Mouse (Mus musculus) mesoderm, embryonic 11.5 days (tissue): ENCODE results near the gene Rabl2.

ENCODE experiments used
- DNase-seq: peaks from one replicate; pipeline ENCODE4 v3.0.0-alpha.2; 2012; ENCODE audit warnings: low read depth, low spot score

Rabl2 gene

GRCm38 (mm10) chr15:89591723-89592455 is at the start of gene Rabl2:
Gene Rabl2 (minus strand): TSS chr15:89591923.
- DNase-seq, result peak; percentile 95

- DNase-seq, result peak; percentile 89
Observed at GRCm38 (mm10) chr15:89623626-89623959, 31.9 kb upstream of the Rabl2 start.

GRCm38 (mm10) chr15:89622959-89623625 is 31.4 kb upstream of the Rabl2 start:
- no peak for DNase-seq

GRCm38 (mm10) chr15:89622312-89622958 is 30.7 kb upstream of the Rabl2 start:
- DNase-seq, result peak; percentile 73

- no peak for DNase-seq
Observed at GRCm38 (mm10) chr15:89607888-89608287, 16.2 kb upstream of the Rabl2 start.

GRCm38 (mm10) chr15:89607480-89607879 is 15.8 kb upstream of the Rabl2 start:
- no peak for DNase-seq

GRCm38 (mm10) chr15:89605822-89606570 is 14.3 kb upstream of the Rabl2 start:
- no peak for DNase-seq

GRCm38 (mm10) chr15:89592548-89592947 is 825 bp upstream of the Rabl2 start:
- DNase-seq, result no peak

- no peak for DNase-seq
Observed at GRCm38 (mm10) chr15:89591317-89591716, 406 bp downstream of the Rabl2 start.

- no peak for DNase-seq
Observed at GRCm38 (mm10) chr15:89589146-89589545, 2.6 kb downstream of the Rabl2 start.

GRCm38 (mm10) chr15:89585631-89586030 is 6.1 kb downstream of the Rabl2 start:
- no peak for DNase-seq

- DNase-seq, result no peak
Observed at GRCm38 (mm10) chr15:89585101-89585500, 6.6 kb downstream of the Rabl2 start.

- DNase-seq, result no peak
Observed at GRCm38 (mm10) chr15:89582494-89582893, 9.2 kb downstream of the Rabl2 start.

- DNase-seq, result no peak
Observed at GRCm38 (mm10) chr15:89572147-89572546, 19.6 kb downstream of the Rabl2 start.

- no peak for DNase-seq
Observed at GRCm38 (mm10) chr15:89568114-89568513, 23.6 kb downstream of the Rabl2 start, which contains the start of gene Acr. Gene Acr (plus strand): TSS chr15:89568326.

GRCm38 (mm10) chr15:89559202-89559731 is 32.5 kb downstream of the Rabl2 start:
- no peak for DNase-seq

- DNase-seq, result peak; percentile 40
Observed at GRCm38 (mm10) chr15:89557996-89558390, 33.7 kb downstream of the Rabl2 start.

- DNase-seq, result no peak
Observed at GRCm38 (mm10) chr15:89557179-89557995, 34.3 kb downstream of the Rabl2 start.

GRCm38 (mm10) chr15:89556401-89557178 is 35.1 kb downstream of the Rabl2 start:
- DNase-seq, result peak; percentile 51

GRCm38 (mm10) chr15:89555591-89555990 is 36.1 kb downstream of the Rabl2 start:
- no peak for DNase-seq
